Mouse (Mus musculus) activated CD4-positive, CD25-positive, alpha-beta regulatory T cell, adult 4 months (primary cell): ENCODE measurements around the gene Csrp3. TPM values are rescaled to one million over a fixed set of nuclear protein-coding genes. Genes with fewer than 3 reads are reported as not detected.

ENCODE experiments used
- ATAC-seq: one replicate; pipeline ENCODE4 v1.8.0; 2017
- polyA plus RNA-seq, 2 experiments: library from polyadenylated mRNA; unstranded; fragments of 100-300 nt; shearing (Covaris generic); gene quantifications; one replicate each; pipeline ENCODE4 v1.2.1; 2017

Csrp3 gene
- polyA plus RNA-seq, result not detected

DNA sequence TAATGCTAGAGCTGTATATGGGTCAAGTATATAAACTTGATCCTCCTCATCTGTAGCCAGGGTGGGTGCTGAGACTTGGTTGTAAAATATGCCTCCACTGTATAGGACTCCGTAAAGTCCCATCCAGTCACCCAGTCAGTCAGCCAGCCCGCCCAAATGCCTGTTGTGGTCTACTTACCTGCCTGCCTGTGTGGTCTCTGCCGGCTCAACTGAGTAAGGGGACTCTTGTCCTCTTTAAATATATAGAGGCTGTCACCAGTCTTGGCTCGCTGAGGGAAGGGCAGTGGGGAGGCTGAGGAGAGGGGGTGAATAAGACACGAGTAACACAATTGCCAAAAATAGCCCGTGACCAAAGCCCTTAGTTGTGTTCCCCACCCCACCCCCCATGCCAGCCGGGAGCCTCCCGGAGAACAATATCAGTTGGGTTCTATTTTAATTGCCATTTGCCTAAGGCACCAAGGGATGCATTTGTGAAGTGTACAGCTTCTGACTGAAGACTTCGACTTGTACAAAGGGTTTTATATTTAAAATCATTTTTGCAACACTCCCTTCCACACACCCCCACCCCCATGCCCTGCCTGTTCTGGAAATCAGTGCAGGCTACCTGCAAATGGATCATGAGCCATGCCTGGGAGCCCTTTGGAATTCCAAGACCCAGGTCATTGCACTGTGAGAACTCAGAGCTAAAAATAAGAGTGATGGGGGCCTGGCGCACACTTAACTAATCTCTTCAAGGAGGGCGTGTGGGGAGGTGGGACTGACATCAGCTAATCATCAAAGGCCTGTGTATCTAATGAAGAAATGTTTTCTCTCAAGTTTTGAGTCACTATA lies at the start of gene Csrp3:
TSS of gene Csrp3 (minus strand) at position 214 of the 831 bp plus-strand sequence.
- ATAC-seq, result no peak

DNA sequence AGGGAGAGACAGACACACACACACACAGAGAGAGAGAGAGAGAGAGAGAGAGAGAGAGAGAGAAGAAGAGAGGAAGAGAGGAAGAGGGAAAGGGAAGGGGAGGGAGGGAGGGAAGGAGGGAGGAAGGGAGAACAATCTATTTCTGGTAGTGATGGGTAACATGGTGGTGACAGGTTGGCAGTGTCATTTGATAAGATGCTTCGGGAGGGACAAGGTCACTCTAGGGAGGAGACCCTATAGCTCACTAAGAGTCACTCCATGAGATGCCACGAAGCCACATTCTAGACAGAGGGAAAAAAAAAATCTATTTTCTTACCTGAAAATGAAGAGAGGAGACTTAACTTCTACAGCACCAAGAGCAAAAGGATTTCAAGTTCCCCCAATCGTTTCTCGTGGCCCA lies 48.2 kb upstream of the Csrp3 start:
- ATAC-seq, result no peak

DNA sequence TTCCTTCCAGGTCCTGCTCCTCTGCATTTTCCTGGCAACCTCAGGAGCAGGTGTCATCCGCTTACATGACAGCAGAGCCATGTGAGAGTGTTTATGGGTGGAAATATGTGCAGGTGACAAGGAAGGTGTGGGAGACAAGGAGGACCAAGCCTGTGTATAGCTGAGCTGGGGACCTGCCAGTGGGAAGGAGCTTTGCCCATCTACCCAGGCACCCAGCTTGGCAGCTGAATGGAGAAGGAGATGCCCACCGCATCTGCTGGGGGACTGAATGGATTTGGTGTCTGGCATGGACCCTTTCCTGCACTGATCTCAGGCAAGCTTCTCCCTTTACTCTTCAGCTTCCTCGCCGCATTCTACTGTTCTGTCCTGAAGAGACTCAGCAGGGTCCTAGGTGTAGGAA lies 47.6 kb upstream of the Csrp3 start:
- ATAC-seq, result no peak

DNA sequence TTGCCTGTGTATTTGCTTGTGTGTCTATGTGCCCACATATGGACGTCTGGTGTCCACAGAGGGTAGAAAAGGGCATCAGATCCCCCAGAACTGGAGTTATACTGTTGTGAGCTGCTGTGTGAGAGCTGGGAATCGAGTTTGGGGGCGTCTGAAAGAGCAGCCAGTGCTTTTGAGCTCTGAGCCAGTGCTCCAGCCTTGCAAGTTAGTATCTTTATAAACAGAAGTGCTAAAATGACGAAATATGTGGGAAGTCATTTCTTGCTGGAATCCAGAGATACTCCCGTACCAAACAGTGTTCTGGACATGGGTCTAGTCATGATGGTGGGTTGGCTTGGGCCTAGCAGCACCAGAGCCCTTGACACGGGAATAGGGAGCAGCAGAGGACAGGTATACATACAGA lies 46.9 kb upstream of the Csrp3 start:
- no peak for ATAC-seq

- ATAC-seq, result peak; percentile 51
These were observed 46.3 kb upstream of the Csrp3 start for GRCm38 (mm10) chr7:48894152-48894551.

DNA sequence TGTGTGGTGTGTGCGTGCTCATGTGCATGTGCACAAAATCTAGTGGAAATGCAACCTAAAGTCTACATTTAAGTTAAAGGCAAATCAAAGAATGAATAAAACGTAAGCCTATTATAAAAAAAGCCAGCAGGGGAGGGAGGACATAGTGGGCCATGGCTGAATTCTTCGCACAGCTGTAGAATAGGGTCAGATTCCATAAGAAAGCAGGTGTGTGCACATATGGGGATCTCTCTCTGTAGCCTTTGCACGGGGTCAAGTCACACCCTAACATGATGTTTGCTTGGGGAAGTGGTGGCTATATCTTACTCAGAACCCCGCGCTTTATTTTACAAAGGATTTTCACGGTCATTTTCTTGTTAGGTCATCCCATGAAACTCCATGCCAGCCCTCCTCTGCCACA lies 45.3 kb upstream of the Csrp3 start:
- no peak for ATAC-seq

DNA sequence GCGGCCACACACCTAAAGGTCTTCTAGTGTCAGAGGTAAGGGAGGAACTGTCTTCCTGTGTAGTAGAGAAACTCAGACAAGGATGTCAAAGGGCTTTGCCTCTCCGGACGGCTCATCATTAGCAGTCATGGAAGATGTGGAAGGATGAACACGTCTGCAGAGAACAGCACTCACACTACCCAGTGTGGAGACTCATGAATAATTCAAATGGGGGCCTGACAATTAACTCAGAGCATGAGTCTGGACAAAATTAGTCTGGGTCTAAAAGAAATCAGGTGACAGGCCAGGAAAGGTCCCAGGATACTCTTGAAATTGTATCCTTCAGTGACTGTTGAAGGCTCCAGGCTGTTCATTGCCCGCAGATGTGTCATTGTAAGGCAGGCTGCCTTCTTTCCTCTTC lies 43.2 kb upstream of the Csrp3 start:
- ATAC-seq, result no peak

DNA sequence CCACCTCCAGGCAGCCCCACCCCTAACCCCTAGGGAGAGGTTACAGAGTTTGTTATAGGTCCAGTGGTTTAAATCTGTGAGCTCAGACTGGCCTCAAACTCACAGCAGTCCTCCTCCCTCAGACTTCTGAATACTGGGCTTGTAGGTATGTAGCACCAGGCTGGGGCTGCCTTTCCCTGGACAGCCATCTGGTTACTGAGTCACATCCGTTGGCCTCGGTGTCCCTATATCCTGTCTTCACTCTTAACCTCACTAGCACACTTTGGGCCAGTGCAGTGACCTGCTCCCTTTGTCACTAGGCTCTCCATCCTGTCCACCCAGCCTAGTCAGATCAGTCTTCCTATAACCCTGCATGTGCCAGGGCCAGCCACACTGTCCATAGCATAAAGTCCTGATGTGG lies 40.9 kb upstream of the Csrp3 start:
- ATAC-seq, result no peak

GRCm38 (mm10) chr7:48887973-48888372 lies 40.1 kb upstream of the Csrp3 start:
- no peak for ATAC-seq

- ATAC-seq, result no peak
These were observed 36.4 kb upstream of the Csrp3 start for GRCm38 (mm10) chr7:48884266-48884611.

- no peak for ATAC-seq
These were observed 35.9 kb upstream of the Csrp3 start for GRCm38 (mm10) chr7:48883525-48884265.

- ATAC-seq, result no peak
These were observed 34.3 kb upstream of the Csrp3 start for GRCm38 (mm10) chr7:48881971-48882609.

GRCm38 (mm10) chr7:48881486-48881885 lies 33.7 kb upstream of the Csrp3 start, which contains the start of gene E2f8:
Gene E2f8, minus strand, starts transcription at chr7:48881596.
- peak; percentile 13 for ATAC-seq

- peak; percentile 98 for ATAC-seq
These were observed 33.0 kb upstream of the Csrp3 start for GRCm38 (mm10) chr7:48880591-48881481.

DNA sequence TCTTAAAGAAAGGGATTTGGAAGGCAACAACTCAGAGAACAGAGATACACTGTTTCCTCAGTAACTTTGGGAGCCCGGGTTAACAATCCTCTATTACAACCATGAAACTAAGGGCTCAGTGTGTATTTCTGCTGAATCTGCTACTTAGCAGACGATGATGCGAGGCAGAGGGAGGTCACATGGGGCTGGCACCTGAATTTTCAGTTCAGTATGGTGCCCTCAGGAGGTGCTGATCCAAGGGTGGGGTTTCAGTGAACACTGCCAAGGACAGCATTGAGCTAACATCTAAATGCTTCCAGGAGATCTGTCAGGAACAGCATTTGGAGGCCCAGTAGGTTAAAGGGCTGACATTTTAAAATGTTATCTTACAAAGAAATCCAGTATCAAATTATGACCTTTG lies 31.7 kb upstream of the Csrp3 start:
- ATAC-seq, result no peak

GRCm38 (mm10) chr7:48877786-48878390 lies 30.1 kb upstream of the Csrp3 start:
- ATAC-seq, result no peak

- ATAC-seq, result no peak
These were observed 28.7 kb upstream of the Csrp3 start for GRCm38 (mm10) chr7:48876526-48876925.

DNA sequence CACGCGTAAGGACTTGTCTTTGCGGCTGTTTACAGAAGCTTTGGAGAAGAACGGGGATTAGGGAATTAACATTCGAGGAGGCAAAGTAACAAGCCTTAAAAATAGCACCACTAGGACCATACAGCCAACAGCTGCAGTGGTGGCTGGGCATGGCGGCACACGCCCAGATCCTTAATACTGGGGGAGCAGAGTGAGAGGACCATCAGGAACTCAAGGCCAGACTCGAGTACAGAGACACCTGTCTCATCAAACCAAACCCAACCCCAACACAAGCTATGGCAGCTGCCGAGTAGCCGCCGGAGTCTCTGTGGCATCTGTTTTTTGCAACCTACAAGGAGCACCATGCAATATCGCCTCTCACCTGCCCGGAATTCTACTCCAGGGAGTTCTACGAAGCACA lies 27.3 kb upstream of the Csrp3 start:
- ATAC-seq, result no peak

DNA sequence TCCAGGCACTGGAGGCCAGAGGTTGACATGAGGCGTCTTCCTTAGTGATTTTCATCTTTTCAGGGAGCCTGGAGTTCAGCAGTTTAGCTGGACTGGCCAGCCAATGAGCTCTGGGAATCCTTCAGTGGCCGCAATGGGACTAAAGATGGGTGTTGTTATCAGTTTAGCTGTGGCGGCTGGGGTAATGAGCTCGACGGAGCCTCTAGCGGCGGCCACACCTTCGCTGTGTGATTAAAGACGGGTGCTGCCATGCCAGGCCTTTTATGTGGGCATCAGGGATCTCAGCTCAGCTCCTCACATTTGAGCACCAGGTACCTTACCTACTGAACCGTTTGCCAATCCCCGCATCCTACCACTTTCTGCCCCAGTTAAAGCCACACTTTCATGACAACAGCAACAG lies 23.5 kb upstream of the Csrp3 start:
- no peak for ATAC-seq

DNA sequence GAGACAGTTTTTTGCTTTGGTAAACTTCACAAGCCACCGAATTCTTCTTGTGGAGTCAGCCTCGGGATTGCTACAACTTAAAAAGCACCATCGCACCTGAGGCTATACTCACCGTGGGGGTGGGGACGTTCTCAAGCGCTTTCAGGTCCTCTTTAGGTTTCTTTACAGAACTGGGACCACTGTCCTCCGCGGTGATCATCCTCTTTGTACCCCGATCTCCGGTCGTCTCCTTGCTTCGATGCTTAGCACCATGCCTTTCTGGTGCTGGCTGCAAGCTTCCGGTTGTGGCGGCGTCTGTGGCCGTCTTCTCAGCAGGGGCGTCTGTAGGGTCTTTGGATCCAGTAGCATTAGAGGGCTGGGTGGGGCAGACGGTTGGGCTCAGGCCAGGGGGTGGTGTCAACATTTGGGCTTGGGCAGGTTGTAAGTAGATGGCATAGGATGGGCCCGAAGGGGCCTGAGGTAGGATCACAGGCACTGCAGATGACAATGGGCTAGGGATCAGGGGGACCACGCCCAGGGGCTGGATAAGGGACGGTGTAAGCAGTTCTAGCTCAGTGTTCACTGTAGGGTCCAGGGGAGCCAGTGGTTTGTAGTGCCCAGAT lies 22.8 kb upstream of the Csrp3 start:
- no peak for ATAC-seq

DNA sequence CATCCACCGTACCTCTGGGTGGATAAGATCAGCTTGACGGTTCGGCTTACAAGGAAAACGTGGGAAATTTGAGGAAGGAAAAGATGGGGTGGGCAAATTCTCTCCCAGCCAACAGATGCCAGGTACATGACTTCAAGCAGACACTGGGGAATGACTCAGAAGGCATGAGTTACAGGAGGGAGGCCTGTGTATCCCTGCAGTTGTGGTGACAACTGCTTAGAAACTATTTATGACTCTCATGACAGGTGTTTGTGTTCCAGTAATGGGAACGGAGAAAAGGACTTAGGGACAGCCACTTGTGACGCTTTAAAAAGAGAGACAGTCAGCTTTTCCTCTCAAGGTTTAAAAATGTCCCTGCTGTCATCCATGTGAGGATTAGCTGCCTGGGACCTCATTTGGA lies 22.3 kb upstream of the Csrp3 start:
- ATAC-seq, result no peak

DNA sequence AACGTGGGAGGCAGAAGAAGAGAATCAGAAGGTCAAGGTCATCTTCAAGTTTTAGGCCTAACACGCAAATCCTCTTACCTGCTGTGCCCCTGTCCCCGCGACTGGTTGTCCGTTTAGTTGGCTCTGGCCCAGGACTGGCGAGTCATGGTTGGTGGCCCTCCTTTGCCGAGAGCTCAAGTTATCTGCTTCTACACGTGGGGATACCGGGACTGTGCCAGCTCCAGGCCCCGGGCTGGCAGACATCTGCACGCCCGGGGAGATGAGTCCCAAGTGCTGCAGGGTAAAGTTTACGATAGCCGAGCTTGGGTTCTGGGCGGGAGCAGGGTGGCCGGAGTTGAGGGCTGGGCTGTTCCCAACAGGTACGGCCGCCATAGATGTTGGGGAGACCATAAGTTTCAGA lies 19.7 kb upstream of the Csrp3 start:
- ATAC-seq, result no peak
